Mouse (Mus musculus) midbrain, embryonic 14.5 days (tissue): ENCODE data around the gene Ssbp2. TPM values are rescaled to one million over a fixed set of nuclear protein-coding genes. Genes with fewer than 3 reads are reported as not detected.

ENCODE experiments used
- ATAC-seq: fragments of 200-750 bp; cut with Nextera tagmentation; 2 replicates; pipeline ENCODE4 v1.8.0; 2017; ENCODE audit warnings: moderate number of reproducible peaks, moderate library complexity; ENCODE audit not compliant: low FRiP score, low TSS enrichment
- DNase-seq: peaks from one replicate; pipeline ENCODE4 v3.0.0-alpha.2; 2015
- H3K27ac ChIP-seq: fragments of 300-500 bp; sonication (generic); replicated peaks from 2 replicates; pipeline ENCODE4 v1.5.1; 2014; ENCODE audit warnings: mild to moderate bottlenecking, low read depth, low read length, moderate library complexity
- H3K27me3 ChIP-seq: fragments of 300-500 bp; sonication (generic); 2 replicates; pipeline ENCODE4 v1.6.1; 2014; ENCODE audit warnings: low read length, control low read depth, mixed read lengths; ENCODE audit not compliant: control insufficient read depth, insufficient read depth
- H3K36me3 ChIP-seq: fragments of 300-500 bp; sonication (generic); 2 replicates; pipeline ENCODE4 v1.6.1; 2014; ENCODE audit warnings: low read length, control low read depth; ENCODE audit not compliant: control insufficient read depth, insufficient read depth
- H3K4me1 ChIP-seq: fragments of 300-500 bp; sonication (generic); 2 replicates; pipeline ENCODE4 v1.6.1; 2014; ENCODE audit warnings: mild to moderate bottlenecking, antibody characterized with exemption, low read length, control low read depth; ENCODE audit not compliant: control insufficient read depth, insufficient read depth
- H3K4me2 ChIP-seq: fragments of 300-500 bp; sonication (generic); 2 replicates; pipeline ENCODE4 v1.6.1; 2014; ENCODE audit warnings: mild to moderate bottlenecking, low read length, moderate library complexity
- H3K4me3 ChIP-seq: fragments of 300-500 bp; sonication (generic); replicated peaks from 2 replicates; pipeline ENCODE4 v1.5.1; 2014; ENCODE audit warnings: low read depth, low read length
- H3K9ac ChIP-seq: fragments of 300-500 bp; sonication (generic); replicated peaks from 2 replicates; pipeline ENCODE4 v1.6.1; 2014; ENCODE audit warnings: mild to moderate bottlenecking, low read length, moderate library complexity
- H3K9me3 ChIP-seq: fragments of 300-500 bp; sonication (generic); 2 replicates; pipeline ENCODE4 v1.6.1; 2016; ENCODE audit warnings: low read length, control low read depth, mixed read lengths; ENCODE audit not compliant: control insufficient read depth
- WGBS: fragments of 180-500 bp; shearing (Covaris S2); extraction: QIAGEN DNeasy Blood & Tissue Kit; methylation state at CpG from one replicate; pipeline ENCODE4 v1.1.7; 2014; 5-methylcytosine and 5-hydroxymethylcytosine counted together
- polyA plus RNA-seq: library from polyadenylated mRNA; unstranded; fragments of >200 nt; fragmentation: Nextera tagmentation; extraction: Ambion mirVana; gene quantifications from 2 replicates; pipeline ENCODE4 v1.2.1, GENCODE M21; 2014

Gene Ssbp2
- polyA plus RNA-seq, 1 experiment from 2014 or later = 283 TPM

DNA sequence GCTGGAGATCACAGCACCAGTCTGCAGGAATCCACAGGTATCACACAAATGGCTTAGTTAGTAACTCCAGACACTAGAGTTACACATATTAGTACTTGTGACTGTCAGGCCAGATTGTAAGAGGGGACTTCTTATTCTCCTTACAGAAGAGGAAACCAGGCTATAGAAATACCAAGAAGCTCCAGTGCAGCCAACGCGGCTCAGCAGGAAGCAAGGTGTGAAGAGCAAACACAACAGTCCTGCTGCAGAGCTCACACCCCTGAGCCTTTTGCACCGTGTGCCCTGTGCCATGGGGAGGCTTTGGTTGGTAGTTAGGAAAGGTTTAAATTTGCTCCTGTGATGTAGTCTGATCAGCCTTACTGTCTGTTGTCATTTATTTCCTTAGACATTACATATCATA is 37.0 kb downstream of the Ssbp2 start:
- H3K36me3 ChIP-seq = no peaks in the 10 kb centered on the region
- WGBS = 79% methylated on average over 3 of the region's 3 CpGs
- no peak overlapping the region for H3K4me3 ChIP-seq
- H3K27me3 ChIP-seq = no peaks in the 10 kb centered on the region
- no peaks in the 10 kb centered on the region for H3K9me3 ChIP-seq
- ATAC-seq = no peak
- H3K4me1 ChIP-seq = no peaks in the 10 kb centered on the region
- DNase-seq = no peak
- H3K4me2 ChIP-seq = no peak overlapping the region
- H3K27ac ChIP-seq = no peak overlapping the region
- H3K9ac ChIP-seq = no peak overlapping the region

DNA sequence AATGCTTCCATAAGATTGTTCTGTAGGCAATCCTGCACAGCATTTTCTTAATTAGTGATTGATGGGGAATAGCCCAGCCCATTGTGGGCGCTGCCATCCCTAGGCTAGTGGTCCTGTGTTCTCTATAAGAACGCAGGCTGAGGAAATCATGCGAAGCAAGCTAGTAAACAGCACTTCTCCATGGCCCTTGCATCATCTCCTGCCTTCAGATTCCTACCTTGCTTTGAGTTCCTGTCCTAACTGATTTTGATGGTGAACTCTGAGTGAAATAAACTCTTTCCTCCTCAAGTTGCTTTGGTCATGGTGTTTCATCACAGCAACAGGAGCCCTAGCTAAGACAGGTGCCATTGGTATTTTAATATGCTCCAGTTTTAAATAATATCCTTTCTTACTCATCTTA is 41.7 kb downstream of the Ssbp2 start:
- no peak overlapping the region for H3K4me3 ChIP-seq
- no peak overlapping the region for H3K27ac ChIP-seq
- ATAC-seq (no peak), DNase-seq (no peak)
- H3K9me3 ChIP-seq = no peaks in the 10 kb centered on the region
- no peaks in the 10 kb centered on the region for H3K4me1 ChIP-seq
- H3K27me3 ChIP-seq = no peaks in the 10 kb centered on the region
- H3K4me2 ChIP-seq = no peak overlapping the region
- no peaks in the 10 kb centered on the region for H3K36me3 ChIP-seq
- WGBS = 95% methylated on average over 3 of the region's 3 CpGs
- no peak overlapping the region for H3K9ac ChIP-seq

DNA sequence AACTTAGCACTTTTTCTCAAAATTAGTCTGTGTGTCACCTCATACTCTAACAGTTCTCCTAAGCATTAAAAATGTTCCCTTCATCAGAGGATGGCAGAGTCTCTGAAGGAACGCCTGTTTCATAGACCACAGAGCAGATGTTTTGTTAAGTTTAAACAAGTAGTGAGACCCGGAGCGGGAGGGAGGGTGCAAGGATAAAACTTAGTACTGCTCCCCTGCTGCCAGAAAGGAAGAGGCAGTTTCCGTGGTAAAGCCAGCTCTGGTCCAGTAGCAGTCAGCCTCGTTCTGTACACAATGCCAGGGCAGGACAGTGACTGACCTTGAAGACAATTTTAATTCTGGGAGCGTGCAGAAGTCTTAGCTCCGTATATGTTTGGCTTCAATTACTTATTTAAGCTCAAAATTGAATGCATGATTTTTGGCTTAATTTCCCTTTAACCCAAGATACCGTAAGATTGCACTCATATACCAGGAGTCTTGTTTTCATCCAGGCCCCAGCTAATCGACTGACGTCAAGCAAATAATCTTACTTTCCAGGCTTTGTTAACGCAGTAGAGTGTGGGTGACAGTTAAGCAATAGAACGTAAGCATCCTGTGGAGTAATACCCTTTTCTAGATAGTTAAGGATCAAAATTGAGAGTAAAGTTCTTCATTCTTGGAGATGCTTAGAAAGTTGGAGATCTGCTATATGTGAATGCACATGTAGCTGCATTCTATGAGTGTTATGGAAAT is 42.7 kb downstream of the Ssbp2 start:
- no peaks in the 10 kb centered on the region for H3K27me3 ChIP-seq
- H3K4me2 ChIP-seq = no peak overlapping the region
- H3K4me1 ChIP-seq = no peaks in the 10 kb centered on the region
- no peaks in the 10 kb centered on the region for H3K9me3 ChIP-seq
- 82% methylated on average over 12 of the region's 12 CpGs for WGBS
- no peaks in the 10 kb centered on the region for H3K36me3 ChIP-seq
- no peak for DNase-seq
- H3K9ac ChIP-seq = no peak overlapping the region
- no peak overlapping the region for H3K4me3 ChIP-seq
- no peak for ATAC-seq
- no peak overlapping the region for H3K27ac ChIP-seq

DNA sequence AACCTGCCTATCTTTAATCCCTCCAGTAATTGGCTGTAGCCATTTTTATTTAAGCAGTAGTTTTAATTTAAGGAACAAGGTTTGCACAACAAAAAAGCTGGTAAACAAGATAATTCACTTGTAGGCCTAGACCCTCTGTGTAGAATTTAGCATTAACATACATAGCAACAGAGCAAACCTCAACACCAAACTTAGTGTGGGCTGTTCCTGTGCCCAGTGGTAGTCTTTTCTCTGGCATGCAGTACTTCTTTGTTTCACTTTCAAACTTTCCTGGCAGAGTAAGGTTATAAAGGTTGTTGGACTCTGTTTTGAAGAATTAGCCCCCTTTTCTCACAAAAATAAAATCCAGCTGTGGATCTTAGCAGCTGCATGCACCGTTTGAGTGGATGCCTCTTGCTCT is 48.9 kb downstream of the Ssbp2 start:
- H3K4me2 ChIP-seq = no peak overlapping the region
- no peak for DNase-seq
- H3K27ac ChIP-seq = no peak overlapping the region
- WGBS = 95% methylated on average over 1 of the region's 1 CpGs
- no peak overlapping the region for H3K4me3 ChIP-seq
- H3K4me1 ChIP-seq = no peaks in the 10 kb centered on the region
- no peaks in the 10 kb centered on the region for H3K9me3 ChIP-seq
- H3K36me3 ChIP-seq = no peaks in the 10 kb centered on the region
- ATAC-seq = no peak
- H3K9ac ChIP-seq = no peak overlapping the region
- H3K27me3 ChIP-seq = no peaks in the 10 kb centered on the region

DNA sequence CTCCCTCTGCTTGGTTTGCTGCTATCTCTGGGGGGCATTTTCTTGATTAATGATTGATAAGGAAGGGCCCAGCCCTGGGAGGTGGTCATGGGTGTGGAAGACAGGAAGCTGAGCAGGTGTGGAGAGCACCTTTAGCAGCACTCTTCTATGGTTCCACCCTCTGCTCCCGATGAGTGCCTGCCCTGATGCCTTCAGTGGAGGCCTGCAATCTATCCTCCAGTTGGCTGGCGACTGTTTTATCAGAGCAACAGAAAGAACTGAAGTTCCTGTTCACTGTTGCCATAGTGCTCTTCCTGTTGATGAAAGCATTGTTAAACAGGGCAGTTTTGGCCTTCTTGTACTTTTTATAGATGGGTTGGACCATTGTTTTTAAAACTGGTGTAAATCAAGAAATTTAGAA is 49.4 kb downstream of the Ssbp2 start:
- Histone ChIP-seq H3K9me3 (no peaks in the 10 kb centered on the region), H3K4me2 (no peak overlapping the region), H3K4me3 (no peak overlapping the region), H3K9ac (no peak overlapping the region), H3K27ac (no peak overlapping the region), H3K27me3 (no peaks in the 10 kb centered on the region), H3K36me3 (no peaks in the 10 kb centered on the region), H3K4me1 (no peaks in the 10 kb centered on the region)
- ATAC-seq (no peak), DNase-seq (no peak)
- WGBS = 86% methylated on average over 2 of the region's 2 CpGs

DNA sequence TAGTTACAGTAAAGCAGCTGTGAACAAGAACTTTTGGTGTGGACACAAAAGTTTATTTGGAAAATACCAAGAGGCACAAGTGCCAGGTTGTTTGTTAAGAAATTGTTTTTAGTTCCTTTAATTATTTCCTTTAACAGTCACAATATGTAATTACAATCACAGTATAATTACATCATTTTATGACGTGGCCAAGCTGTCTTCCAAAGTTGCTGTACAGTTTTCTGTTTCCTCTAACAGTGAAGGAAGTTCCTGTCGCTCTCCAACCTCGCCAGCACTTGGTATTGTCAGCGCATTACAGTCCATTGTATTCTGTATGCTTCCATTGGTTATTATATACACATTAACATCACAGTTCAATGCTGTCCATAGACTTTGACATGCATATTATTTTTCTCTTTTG is 54.9 kb downstream of the Ssbp2 start:
- Histone ChIP-seq H3K27me3 (no peaks in the 10 kb centered on the region), H3K4me1 (no peaks in the 10 kb centered on the region), H3K27ac (no peak overlapping the region), H3K4me2 (no peak overlapping the region), H3K4me3 (no peak overlapping the region), H3K9me3 (no peaks in the 10 kb centered on the region), H3K36me3 (no peaks in the 10 kb centered on the region), H3K9ac (no peak overlapping the region)
- 94% methylated on average over 4 of the region's 4 CpGs for WGBS
- ATAC-seq (no peak), DNase-seq (no peak)

DNA sequence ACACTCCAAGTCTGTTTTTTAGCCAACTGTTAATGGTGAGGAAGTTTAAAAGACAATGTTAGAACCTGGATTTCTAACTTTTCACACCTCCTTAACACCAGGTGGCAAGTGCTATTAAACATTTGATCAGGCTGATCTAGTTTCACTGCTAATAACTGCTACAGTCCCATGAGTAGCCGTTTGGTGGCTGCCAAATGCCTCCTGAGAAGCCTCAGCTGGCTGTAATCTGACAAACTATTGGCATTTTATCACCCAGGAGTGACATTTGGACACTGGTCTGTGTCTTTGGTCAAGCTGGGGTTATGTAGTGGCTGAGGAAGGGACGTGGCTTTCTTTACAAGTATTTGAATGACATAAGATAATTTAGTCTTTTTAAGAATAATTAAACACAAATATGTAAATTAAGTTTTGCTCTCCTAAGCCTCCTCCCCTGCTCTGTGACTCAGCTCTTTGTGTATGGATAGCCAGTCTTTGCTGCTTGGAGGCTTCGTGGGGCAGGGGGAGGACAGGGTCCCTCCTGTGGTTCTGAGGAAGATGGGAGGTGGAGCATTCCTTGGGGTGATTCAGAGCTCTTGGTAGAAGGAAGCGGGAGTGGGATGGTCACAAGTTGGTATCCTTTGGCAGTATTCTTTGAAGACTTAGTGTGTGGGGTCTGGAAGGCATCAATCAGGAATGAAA is 60.1 kb downstream of the Ssbp2 start:
- no peaks in the 10 kb centered on the region for H3K9me3 ChIP-seq
- no peak overlapping the region for H3K9ac ChIP-seq
- H3K27ac ChIP-seq = no peak overlapping the region
- H3K36me3 ChIP-seq = no peaks in the 10 kb centered on the region
- no peak overlapping the region for H3K4me2 ChIP-seq
- 0 out of 2 replicates have a peak, but pooled peaks cover 4% of the 10 kb centered on the region for H3K4me1 ChIP-seq
- no peaks in the 10 kb centered on the region for H3K27me3 ChIP-seq
- no peak for DNase-seq
- WGBS = 31% methylated on average over 4 of the region's 4 CpGs
- no peak overlapping the region for H3K4me3 ChIP-seq
- ATAC-seq = no peak

DNA sequence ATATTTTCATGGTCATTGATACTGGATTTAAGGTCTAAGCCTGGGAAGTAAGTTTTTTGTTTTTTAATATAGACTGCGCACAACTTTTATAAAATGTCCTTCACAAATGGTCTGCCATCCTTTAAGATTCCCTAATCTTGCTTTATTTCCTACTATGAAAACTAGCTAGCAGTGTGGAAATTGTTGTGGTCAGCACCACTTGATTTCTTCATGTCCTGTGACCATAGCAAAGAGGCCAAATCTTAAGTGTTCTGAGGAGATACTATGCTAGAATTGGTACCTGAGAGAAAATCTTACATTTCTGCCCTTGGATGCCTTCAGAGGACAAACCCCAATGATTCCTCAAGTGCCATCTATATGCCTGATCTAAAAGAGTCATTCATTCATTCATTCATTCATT is 60.9 kb downstream of the Ssbp2 start:
- 95% methylated on average over 1 of the region's 1 CpGs for WGBS
- Histone ChIP-seq H3K4me3 (no peak overlapping the region), H3K4me2 (no peak overlapping the region), H3K36me3 (no peaks in the 10 kb centered on the region), H3K27ac (no peak overlapping the region), H3K9ac (no peak overlapping the region), H3K4me1 (0 out of 2 replicates have a peak, but pooled peaks cover 4% of the 10 kb centered on the region), H3K27me3 (no peaks in the 10 kb centered on the region), H3K9me3 (no peaks in the 10 kb centered on the region)
- ATAC-seq (no peak), DNase-seq (no peak)

DNA sequence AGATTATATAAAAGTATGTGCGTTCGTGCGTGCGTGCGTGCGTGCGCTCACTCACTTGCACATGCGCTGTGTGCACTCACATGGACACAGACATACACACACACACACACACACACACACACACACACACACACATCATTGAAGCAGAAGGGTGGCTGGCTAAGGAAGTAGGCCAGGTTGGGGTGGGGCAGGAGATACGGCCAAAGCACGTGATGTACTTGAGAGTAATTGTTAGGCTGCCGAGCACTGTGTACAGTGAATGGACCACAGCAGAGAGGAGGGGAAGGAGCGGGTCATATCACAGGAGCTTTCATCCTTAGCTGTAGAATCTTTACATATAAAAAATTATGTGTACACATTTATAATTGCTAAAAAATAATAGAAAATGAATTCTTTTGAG is 66.0 kb downstream of the Ssbp2 start:
- H3K4me1 ChIP-seq = 0 out of 2 replicates have a peak, but pooled peaks cover 4% of the 10 kb centered on the region
- DNase-seq (no peak), ATAC-seq (no peak)
- 0 out of 2 replicates have a peak, but pooled peaks cover 2% of the 10 kb centered on the region for H3K36me3 ChIP-seq
- WGBS = 95% methylated on average over 12 of the region's 12 CpGs
- H3K9ac ChIP-seq = no peak overlapping the region
- H3K27me3 ChIP-seq = no peaks in the 10 kb centered on the region
- H3K9me3 ChIP-seq = no peaks in the 10 kb centered on the region
- no peak overlapping the region for H3K4me2 ChIP-seq
- no peak overlapping the region for H3K27ac ChIP-seq
- no peak overlapping the region for H3K4me3 ChIP-seq
